Mouse (Mus musculus) frontal cortex, adult (tissue): ENCODE measurements around the gene Foxn3.

ENCODE experiments used
- ATAC-seq: cut with Nextera tagmentation; 2 replicates; pipeline ENCODE4 v1.9.2; 2017; ENCODE audit warnings: mild to moderate bottlenecking, moderate library complexity, mixed read lengths; ENCODE audit not compliant: low TSS enrichment

Gene Foxn3

DNA sequence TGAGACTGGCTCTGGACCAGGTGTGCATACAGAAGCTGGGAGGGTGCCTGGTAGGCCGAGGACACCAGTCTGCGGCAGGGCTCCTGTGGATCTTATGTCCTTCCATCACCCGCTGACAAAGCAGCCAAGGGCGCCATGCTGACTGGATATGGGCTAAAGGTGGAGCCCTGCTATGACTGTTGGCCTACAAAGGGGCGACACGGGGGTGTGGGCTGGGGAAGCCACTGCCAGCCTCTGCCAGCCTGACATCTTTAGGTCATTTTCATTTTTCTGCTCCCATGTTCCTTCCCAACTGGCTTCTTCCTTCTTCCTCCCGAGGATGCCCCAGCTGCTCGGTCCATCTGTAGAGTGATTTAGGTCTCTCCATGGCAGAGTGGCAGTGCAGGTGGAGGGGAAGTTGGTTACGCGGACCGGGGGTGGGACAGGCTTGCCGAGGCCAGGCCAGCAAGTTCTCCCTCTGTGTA, 232.5 kb downstream of the Foxn3 start:
- no peak for ATAC-seq

DNA sequence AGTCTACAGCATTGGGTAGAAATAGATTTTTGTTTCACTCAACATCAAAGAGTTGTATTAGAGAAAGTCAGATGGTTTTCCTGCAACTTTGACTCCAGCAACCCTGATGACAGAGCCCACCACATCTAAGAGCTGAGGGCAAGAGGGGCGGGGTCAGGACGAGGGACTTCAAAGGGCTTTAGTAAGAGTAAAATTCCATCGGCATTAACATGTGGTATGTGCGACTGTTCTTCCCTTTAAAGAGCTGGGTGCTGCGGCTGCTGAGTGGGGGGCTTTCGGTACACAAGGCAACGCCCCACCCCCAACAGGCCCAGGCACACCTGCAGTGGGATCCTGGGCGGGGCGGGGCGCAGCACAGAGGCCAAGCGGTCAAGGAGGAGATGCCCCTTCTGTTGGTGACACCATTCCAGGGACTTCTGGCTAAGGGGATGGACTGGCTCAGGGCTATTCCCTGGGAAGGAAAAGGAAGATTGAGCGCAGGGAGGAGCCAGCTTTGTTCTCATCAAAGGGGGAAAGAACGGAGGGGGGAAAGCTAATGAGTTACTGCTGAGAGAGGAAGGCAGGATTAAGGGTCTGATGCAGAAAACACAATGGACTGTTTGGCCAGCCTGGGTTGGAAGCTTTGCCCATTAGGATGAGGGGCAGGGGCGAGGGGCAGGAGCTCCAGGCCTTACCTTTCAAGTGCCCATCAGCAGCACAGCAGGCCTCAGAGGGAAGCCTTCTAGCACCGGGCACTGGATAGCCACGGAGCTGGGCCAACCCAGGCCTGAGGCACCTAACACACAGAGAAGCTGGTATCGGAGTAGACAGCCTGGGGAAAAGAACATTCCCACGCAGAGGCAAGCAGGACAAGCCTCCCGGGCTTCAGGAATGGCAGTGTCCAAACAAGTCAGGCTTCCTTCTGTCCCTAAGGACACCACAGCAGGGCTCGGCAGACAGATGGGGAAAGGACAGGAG, 233.8 kb downstream of the Foxn3 start:
- ATAC-seq: no peak

DNA sequence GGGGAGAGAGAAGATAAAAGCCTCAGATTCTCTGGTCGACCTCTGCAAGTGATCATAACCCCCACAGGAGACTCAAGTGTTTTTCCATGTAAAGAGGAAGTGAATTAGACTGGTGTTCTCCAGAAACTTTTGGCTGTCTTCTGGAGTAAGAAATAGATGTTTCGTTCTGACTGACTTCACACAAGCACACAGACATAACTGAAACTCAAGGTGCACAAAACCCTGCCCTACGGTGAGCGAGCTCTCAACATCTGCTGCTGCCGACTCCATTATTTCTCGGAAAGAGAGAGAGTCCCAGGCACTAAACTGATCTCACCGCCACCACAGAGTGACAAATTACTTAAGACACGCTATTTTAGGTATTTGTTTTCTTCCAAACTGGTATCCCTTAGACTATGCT, 237.2 kb downstream of the Foxn3 start:
- no peak for ATAC-seq

DNA sequence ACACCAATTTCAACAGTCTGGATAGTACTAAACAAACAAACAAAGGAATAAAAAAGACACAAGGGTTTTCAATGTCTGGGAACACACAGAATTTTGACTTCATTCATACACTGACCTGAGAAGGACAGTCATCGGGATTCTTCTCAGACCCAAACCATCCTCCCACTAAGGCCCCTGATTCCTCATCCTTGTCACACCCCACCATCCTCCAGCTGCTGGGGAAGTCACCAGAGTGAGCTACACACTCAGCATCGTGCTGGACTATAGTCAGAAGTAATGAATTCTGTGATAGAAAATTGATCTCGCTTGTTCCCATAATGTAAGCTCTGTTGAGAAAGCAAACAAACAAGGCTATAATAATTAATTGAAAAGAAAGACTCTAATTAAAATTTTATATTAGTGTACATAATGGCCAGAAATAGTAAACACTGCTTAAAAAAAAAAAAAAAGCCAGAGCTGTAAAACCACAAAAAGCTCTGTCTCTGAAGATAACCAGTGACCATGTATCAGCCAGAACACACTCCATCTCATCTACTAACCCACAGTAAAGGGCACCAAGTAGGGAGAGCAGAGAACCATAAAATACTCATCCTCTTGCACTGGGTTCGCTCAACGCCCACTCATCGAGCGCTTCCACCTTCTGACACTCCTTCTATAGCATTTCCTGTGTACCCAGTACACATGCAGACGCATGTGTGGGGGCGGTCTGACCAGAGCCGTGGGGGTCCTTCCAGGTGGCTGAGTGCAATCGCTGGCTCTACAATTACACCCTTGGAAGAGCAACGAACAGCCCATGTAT, 241.6 kb downstream of the Foxn3 start:
- ATAC-seq: no peak

DNA sequence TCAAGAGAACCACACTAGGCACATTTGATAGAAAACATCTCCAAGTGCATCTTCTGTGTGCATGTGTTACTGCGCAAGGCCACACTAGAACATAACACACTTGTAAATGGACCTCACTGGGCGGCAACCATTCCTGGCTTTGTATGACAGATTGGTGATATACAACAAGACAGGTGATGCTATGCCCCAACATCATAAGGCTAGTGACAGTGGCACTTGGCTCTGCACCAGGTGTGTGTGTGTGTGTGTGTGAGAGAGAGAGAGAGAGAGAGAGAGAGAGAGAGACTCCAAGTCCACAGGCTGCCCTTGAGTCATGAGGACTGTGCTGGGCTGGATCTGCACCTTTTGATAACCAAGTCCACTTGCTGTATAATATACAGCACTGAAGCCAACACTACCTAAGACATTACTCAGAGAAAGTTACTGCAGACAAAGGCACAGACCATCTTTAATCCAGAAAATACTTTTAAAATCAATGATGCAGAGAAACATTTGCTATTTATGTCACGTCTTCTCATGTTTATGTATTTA, 242.4 kb downstream of the Foxn3 start:
- ATAC-seq: no peak

DNA sequence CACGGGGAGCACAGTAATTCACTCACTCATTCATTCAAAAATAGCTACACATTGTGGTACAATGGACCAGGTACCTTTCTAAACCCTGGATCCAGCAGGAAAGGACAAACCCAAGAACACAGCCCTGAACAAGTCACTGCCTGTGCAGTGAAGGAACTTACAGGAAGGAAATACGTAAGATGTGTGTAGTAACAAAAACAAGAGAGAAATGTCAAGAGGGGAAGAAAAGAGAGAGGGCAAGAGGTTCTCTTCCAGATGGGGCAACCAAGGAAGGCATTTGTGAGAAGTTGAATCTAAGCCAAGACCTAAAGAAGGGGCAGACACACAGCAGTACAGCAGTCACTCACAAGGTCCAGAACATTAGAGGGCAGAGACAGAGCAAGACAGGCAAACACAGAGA, 243.5 kb downstream of the Foxn3 start:
- ATAC-seq: no peak

DNA sequence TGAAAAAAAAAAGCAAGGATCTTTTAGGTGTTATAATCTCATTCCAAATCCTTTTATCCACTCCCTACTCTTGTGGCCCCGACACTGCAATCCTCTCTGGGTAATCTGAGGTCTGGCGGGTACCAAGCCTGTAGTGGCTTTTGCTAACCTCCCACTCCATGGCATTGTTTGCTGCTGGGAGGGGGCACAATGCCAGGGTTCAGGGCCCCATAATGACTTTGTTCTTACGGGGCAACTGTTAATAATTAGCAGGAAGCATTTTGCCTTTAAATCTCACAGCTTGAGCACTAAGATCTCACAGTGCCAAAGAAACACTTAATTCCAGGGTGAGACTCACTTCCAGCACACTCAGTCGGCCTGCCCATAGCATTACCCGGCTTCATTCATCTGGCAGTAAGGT, 244.2 kb downstream of the Foxn3 start:
- no peak for ATAC-seq

DNA sequence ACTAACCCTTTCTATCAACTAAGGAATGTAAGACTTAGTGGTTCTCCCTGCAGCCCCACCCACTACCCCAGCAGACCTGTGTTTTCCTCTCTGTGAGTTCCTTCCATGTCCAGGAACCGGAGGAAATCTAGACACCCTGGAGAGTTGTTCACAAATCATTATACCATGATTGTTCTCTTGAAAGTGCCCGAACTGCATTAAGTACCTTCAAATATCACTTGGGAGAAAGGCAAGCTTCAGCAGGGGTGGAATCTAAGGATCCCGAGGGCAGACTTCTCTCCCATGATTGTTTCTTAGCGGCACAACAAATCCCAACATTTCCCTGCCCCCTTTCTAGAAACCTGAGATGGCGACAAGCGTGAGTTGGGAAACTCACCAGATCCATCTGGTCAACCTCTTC, 247.5 kb downstream of the Foxn3 start:
- no peak for ATAC-seq

DNA sequence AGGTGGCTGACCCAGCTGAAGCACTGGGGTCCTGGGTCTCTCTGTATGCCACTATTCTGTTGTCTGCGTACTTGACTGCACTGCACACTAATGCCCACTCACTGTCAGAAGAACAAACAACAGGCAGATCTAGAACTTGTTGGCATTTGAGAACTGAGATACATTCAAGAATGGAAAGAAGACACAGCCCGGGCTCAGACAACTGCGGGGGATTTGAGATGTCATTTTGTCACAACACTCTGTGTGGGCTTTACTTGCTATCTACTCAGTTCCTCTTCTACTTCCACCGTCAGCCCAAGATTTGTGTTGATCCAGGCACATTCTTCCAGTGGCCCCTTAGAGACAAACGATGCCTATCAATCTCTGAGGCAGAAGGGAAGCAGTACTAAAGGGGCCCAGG, 248.6 kb downstream of the Foxn3 start:
- ATAC-seq: peak; percentile 55

DNA sequence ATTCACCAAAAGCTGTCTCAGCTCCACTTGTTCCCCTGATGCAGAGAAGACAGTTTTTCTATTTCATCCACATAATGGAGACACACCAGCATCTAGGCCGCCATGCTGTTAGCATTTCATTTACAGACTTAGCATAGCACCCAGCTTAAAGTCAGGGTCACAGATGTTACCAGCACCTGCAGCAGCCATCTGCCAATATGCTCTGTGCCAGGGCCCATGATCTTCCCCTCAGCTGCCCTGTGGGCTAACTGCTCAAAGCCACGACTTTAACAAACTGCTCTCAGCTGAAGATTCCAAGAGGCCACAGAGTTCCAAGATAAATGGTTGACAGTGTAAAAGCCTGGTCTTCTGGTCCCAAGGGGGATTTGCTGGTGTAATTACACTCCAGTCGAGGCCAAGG, 252.1 kb downstream of the Foxn3 start:
- no peak for ATAC-seq

DNA sequence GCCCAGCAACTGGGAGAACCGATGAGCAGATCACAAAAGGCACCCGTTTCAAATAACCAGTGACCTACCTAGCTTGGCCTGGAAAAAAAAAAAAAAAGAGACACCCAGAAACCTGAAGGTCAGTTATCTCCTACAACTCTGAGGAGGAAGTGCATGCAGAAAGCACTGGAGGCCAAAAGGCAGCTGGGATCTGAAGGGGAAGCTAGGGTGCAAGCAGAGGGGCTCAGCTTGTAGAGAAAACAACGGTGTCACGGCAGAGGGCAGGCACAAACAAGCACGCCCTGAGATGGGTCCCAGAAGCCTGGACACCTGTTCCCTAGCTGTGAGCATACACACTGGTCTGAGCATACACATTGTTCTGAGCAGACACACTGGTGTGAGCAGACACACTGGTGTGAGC, 253.4 kb downstream of the Foxn3 start:
- ATAC-seq: no peak

DNA sequence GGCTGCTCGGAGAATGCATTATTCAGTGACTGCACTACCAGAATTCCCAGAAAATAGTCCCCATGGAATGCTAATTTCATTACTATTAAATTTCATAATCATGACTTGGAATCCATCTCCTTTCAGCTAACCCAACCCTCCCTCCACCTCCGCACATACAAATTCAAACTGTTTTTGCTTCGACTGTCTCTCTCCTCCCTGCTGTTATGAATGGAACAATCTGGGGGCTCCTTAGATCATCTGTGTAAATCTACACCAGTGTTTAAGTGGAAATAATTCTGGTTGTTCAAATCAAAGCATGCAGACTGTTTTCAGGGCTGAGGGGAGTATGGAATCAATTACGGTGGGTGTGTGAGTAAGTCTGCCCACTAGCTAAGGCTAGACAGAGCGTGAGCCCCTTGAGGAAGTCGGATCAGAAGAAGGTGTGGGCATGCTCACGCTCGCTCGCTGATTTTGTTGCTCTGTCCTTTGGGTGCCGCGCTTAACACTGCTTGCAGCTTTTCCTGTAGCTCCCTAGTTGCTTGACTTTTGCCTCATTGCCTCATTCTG, 254.8 kb downstream of the Foxn3 start:
- ATAC-seq: no peak

DNA sequence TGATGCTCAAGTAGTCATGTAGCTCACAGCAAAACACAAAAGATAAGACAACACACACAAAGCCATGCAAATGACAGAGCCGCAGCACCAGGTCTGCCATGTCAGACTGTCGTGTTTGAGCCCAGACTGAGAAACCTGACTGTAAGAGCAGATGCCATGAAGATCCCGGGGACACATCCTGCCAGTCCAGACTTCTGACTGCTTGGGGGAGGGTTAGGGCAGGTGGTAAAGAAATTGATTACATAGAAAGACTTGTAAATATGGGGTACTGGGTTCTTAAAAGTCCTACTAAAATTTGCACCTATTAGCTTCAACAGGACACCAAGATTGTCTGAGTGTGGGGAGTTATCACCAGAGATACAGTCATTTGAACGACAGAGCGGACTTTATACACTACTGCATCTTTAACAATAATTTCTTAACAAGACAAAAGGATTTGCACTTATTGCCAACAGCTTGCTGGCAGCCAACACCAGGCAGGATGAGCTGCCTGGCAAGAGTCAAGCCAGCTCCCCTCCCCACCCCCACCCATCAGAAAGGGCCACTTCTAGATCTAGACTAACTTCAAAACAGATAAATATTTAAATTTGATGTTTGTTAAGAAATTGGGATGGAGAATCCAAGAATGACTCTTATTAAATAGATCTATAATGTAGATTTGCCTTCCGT, 256.7 kb downstream of the Foxn3 start:
- no peak for ATAC-seq

DNA sequence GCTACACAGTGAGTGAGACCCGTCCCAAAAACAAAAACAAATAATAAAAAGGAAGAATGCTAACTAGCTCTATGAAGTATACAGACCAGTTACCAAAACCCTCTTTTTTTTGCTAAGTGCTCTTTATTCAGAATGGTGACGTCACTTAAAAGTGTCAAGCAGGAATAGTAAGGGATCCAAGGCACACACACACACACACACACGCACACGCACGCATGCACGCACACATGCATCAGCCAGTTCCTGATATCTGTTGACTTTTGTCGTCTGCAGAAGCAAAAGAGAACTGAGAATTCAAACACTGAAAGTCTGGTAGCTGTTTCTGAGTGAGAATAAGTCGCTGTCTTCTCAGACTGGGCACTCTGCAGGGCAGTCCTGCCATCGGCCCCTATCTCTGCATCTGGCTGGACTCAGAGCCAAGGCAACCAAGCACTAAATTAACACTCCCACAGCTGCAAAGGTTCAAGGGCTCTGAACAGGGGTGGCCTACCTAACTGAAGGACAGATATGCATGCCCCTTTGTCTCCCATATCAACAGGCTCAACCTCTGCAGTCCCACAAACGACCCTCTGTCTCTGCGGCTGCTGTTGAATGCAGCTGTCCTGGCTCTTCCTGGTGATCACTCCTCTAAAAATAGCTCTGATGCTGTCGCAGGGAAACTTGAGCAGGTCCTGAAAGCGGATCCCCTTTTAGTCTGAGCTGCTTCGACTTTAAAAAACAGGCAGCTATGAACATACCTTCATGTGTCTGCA, 257.4 kb downstream of the Foxn3 start:
- no peak for ATAC-seq

DNA sequence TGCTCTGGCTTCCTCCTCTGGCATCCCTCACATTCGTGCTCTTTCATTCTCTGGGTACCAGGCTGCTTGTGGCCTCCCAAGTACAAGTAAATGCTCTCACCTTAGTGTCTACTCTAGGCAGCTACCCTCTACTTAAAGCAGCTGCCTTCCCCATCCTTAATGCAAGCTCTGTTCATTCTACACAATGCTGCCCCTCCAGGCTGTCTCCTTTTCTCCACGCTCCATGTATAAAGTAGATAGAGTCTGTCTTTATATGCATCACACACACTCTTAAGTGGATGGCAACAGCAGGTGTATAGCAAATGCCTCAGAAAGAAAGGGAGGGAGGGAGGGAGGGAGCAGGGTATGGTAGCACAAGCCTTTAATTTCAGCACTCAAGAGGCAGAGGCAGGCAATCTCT, 258.1 kb downstream of the Foxn3 start:
- peak; percentile 38; the same call in 1 of the 2 replicates for ATAC-seq

DNA sequence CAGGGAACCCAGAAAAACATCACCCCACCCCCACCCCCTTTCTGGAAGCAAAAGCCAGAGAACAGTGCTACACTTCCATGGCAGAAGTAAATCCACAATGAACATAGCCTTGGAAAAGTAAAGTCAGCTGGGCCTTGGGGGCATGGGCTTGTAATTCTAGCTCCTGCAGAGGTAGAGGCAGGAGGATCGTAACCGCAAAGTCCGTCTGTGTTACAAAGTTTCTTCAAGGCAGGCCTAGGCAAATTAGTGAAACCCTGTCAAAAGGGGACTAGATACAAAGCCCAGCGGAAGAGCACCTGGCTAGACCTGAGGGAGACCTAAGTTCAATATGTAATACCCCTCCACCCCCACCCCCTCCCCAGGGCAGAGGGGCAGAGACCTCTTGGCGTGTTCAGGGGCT, 259.3 kb downstream of the Foxn3 start:
- no peak for ATAC-seq

DNA sequence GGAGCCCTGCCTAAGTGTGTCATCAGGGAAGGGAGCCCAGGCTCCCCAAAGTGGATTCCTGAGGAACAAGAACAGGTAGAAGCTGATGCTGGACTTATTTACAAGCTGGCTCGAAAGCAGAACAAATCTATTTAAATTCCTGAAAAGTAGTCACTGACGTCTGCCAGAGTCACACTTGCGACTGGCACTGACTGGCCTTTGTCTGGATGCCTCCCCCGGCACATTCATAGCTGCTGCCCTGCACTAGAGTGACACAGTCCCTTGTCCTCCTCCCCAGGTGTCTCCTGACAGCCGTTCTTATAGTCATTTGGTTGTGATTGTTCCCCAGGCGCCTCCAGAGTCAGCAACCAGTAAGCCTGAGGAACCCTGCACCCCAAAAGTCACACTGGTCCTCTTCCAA, 259.8 kb downstream of the Foxn3 start:
- ATAC-seq: no peak

DNA sequence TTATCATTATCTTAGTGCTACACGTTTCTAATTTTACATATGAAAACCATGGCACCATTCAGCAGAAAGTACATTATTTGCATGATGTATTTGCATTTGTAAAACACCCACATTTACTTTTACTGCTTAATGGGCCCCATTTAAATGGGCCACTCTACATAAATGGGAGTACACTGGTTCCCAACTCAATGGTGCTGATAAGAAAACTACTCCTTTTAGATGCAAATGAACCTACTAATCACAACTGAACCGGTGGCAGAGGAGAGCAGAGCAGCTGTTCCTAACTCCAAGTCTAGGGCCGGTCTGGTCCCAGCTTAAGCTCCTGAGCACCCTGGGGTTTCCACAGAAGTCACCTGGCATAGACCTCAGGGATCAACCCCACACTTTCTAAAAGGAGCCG, 263.5 kb downstream of the Foxn3 start:
- no peak for ATAC-seq

DNA sequence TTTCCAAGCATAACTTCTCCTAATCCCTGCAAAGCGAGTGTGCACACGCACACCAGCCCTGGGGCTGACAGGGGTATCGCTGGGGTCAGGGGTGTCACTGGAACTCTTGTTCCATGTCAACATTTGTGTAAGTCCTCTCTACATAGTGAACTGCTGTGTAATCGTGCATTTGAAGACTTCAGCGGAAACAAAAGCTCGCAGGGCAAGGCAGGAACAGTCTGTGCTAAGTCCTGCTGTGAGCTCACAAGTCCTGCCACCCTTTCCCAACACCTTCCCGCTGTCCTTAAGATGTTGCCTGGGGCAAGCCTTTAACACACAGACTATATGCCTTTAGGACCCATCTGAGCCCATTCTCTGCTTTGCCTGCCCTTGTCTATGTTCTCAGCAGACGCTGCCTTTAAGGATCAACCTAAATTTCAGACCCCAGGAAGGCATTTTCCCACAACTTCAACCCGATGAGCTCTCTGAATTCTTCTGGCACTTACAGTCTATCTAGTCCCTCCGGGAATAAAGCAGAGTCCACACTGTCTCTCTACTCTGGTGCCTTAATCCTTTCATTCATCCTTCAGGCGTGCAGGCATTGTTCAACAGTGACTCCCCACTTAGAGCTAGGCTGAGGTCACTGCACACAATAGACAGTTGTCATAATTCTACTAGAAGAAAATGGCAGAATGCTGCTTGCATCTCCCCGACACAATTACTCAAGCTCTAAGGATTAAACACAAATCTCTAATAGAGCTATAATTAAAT, 264.4 kb downstream of the Foxn3 start:
- no peak for ATAC-seq

DNA sequence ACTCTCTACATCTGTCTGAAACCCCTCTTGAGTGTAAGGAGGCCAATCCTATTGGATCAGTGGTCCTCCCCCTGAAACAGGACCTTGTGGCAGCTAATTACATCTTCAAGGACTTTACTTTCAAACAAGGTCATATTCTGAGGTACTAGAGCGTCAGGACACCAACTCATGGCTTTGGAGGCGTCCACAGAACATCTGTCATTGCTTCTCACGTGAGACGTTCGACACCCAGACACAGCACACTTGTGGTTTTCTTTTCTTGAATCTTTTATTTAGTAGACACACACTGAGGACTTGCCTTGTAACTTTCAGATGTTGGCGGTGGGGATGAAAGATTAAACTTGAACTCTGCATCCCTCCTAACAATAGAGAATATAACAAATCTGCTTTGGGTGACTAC, 265.1 kb downstream of the Foxn3 start:
- ATAC-seq: no peak
